In the genomic region with DNA sequence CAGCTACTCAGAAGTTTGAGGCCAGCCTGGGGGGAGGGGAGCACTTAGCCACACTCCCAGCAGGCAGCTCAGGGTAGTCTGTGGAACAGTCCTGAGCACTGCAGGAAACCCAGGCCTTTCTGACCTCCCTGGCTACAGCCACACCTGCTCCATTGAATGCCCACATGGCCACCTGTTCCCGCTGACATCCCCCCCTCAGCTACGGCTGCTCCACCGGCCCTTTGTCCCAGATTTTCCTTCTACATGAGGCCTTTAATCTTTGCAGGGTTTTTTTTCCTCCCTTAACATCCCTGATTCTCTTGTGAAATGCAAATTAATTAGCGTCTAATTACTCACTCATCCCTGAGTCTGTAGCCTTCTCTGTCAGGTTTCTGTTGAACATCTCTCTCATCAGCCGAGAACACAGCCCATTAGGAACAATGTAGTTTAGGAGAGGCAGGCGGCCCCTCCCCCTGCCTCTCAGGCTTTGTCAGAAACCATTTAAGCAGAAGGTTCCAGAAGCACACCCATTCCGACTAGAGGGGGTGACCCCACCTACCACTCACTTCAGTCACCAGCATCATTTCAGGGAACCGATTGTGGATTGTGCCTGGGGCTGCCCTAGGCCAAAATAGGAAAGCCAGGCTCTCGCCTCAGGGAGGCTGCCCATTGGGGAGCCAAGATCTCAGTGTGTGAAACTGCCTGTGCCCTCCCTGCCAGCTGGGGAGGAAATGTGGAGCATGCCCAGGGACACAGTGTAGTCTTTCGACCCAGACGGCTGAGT, we compare ENCODE assay signal across 9 mouse cellular contexts.
DNase-seq lines count a peak whose midpoint lies in the region; ATAC-seq lines count a peak whose summit lies in the region.
"Had no signal": no experiment of that assay in that cellular context is flagged by ENCODE, and none has a peak within 500 bp of the region (broad histone marks: within the 10 kb centered on the region; RNA-seq: fewer than 3 reads in every experiment).

No protein-coding gene starts in this region.

- ATAC-seq in forebrain, embryonic 15.5 days (replicated peaks) = peak; percentile 65
- peak; percentile 75 for ATAC-seq in midbrain, embryonic 13.5 days

- 7% methylated on average over 11 of the region's 11 CpGs for WGBS in forebrain, embryonic 15.5 days
- WGBS in midbrain, embryonic 13.5 days = 15% methylated on average over 11 of the region's 11 CpGs

- H3K9ac ChIP-seq in forebrain, embryonic 15.5 days (replicated peaks) = no peak overlapping the region
- H3K9ac ChIP-seq in midbrain, embryonic 13.5 days (replicated peaks) = no peak overlapping the region
- H3K9ac ChIP-seq: embryonic facial prominence, embryonic 13.5 days had no signal

- H3K36me3 ChIP-seq in forebrain, embryonic 15.5 days = no peaks in the 10 kb centered on the region
- no peaks in the 10 kb centered on the region for H3K36me3 ChIP-seq in midbrain, embryonic 13.5 days
- H3K36me3 ChIP-seq: embryonic facial prominence, embryonic 13.5 days had no signal

- H3K4me3 ChIP-seq in forebrain, embryonic 15.5 days = no peak overlapping the region
- H3K4me3 ChIP-seq in midbrain, embryonic 13.5 days (replicated peaks) = no peak overlapping the region
- H3K4me3 ChIP-seq: embryonic facial prominence, embryonic 13.5 days had no signal

- H3K4me2 ChIP-seq in forebrain, embryonic 15.5 days (replicated peaks) = no peak overlapping the region
- no peak overlapping the region for H3K4me2 ChIP-seq in midbrain, embryonic 13.5 days (replicated peaks)
- H3K4me2 ChIP-seq: embryonic facial prominence, embryonic 13.5 days had no signal

- peak; percentile 50 for DNase-seq in adrenal gland, postnatal 10 days
- DNase-seq in adrenal gland, adult 8-10 months = no peak
- DNase-seq in cerebellum, adult 18-20 months = peak; percentile 91 to 93
- no peak for DNase-seq in layer of hippocampus, adult 18-20 months (ENCODE audit: low spot score in 2 of 2)
- DNase-seq in urinary bladder, postnatal 36 days (ENCODE audit: low spot score in 2 of 2) = no peak
- no peak for DNase-seq in kidney, postnatal 14 days

- no peaks in the 10 kb centered on the region for H3K27me3 ChIP-seq in forebrain, embryonic 15.5 days
- H3K27me3 ChIP-seq in midbrain, embryonic 13.5 days = peaks cover 15% of the 10 kb centered on the region; the same call in 1 of the 2 replicates

- peaks cover under 1% of the 10 kb centered on the region; the same call in 1 of the 2 replicates for H3K9me3 ChIP-seq in forebrain, embryonic 15.5 days
- no peaks in the 10 kb centered on the region; the same call in 1 of the 2 replicates for H3K9me3 ChIP-seq in midbrain, embryonic 13.5 days
- H3K9me3 ChIP-seq: embryonic facial prominence, embryonic 13.5 days had no signal

- peaks cover 13% of the 10 kb centered on the region for H3K4me1 ChIP-seq in forebrain, embryonic 15.5 days
- H3K4me1 ChIP-seq in midbrain, embryonic 13.5 days (replicated peaks) = peaks cover 27% of the 10 kb centered on the region

- H3K27ac ChIP-seq in forebrain, embryonic 15.5 days (replicated peaks) = peak overlapping the region; percentile 27
- peak overlapping the region; percentile 28 for H3K27ac ChIP-seq in midbrain, embryonic 13.5 days
- H3K27ac ChIP-seq: embryonic facial prominence, embryonic 13.5 days had no signal

Comparison
In these comparisons a context has a peak if more than half of its experiments do, and no peak if none do; other contexts are left out.
1. DNase-seq: peak in adrenal gland, postnatal 10 days (single experiment) and cerebellum, adult 18-20 months (2 of 2); none in adrenal gland, adult 8-10 months (single experiment), layer of hippocampus, adult 18-20 months (0 of 2), urinary bladder, postnatal 36 days (0 of 2) and kidney, postnatal 14 days (single experiment).